Mouse (Mus musculus) forebrain, embryonic 15.5 days (tissue): ENCODE results near the gene Tmprss11c. TPM values are rescaled to one million over a fixed set of nuclear protein-coding genes. Genes with fewer than 3 reads are reported as not detected.

Experiments used
- ATAC-seq: fragments of 200-750 bp; cut with Nextera tagmentation; replicated peaks from 2 replicates; pipeline ENCODE4 v1.8.0; 2017; ENCODE audit warnings: mild to moderate bottlenecking, moderate TSS enrichment, moderate library complexity
- H3K27ac ChIP-seq: fragments of 300-500 bp; sonication (generic); replicated peaks from 2 replicates; pipeline ENCODE4 v1.5.1; 2015; ENCODE audit warnings: mild to moderate bottlenecking, inconsistent platforms
- H3K27me3 ChIP-seq: fragments of 300-500 bp; sonication (generic); 2 replicates; pipeline ENCODE4 v1.6.1; 2015; ENCODE audit warnings: inconsistent platforms
- H3K36me3 ChIP-seq: fragments of 300-500 bp; sonication (generic); 2 replicates; pipeline ENCODE4 v1.6.1; 2015; ENCODE audit warnings: mild to moderate bottlenecking, inconsistent platforms
- H3K4me1 ChIP-seq: fragments of 300-500 bp; sonication (generic); 2 replicates; pipeline ENCODE4 v1.6.1; 2015; ENCODE audit warnings: inconsistent platforms
- H3K4me2 ChIP-seq: fragments of 300-500 bp; sonication (generic); replicated peaks from 2 replicates; pipeline ENCODE4 v1.6.1; 2015; ENCODE audit warnings: mild to moderate bottlenecking, inconsistent platforms
- H3K4me3 ChIP-seq: fragments of 300-500 bp; sonication (generic); 2 replicates; pipeline ENCODE4 v1.5.1; 2015; ENCODE audit warnings: mild to moderate bottlenecking, inconsistent platforms
- H3K9ac ChIP-seq: fragments of 300-500 bp; sonication (generic); replicated peaks from 2 replicates; pipeline ENCODE4 v1.6.1; 2015; ENCODE audit warnings: mild to moderate bottlenecking, inconsistent platforms
- H3K9me3 ChIP-seq: fragments of 300-500 bp; sonication (generic); 2 replicates; pipeline ENCODE4 v1.6.1; 2016; ENCODE audit warnings: inconsistent platforms
- WGBS: fragments of 180-500 bp; shearing (Covaris S2); methylation state at CpG from one replicate; pipeline ENCODE4 v1.1.7; 2015; ENCODE audit warnings: mixed read lengths; 5-methylcytosine and 5-hydroxymethylcytosine counted together
- polyA plus RNA-seq: library from polyadenylated mRNA; unstranded; fragments of >200 nt; fragmentation: Nextera tagmentation; extraction: Ambion mirVana; gene quantifications from 2 replicates; pipeline ENCODE4 v1.2.1, GENCODE M21; 2015

The Tmprss11c gene
- polyA plus RNA-seq, 1 experiment from 2014 or later = not detected

DNA sequence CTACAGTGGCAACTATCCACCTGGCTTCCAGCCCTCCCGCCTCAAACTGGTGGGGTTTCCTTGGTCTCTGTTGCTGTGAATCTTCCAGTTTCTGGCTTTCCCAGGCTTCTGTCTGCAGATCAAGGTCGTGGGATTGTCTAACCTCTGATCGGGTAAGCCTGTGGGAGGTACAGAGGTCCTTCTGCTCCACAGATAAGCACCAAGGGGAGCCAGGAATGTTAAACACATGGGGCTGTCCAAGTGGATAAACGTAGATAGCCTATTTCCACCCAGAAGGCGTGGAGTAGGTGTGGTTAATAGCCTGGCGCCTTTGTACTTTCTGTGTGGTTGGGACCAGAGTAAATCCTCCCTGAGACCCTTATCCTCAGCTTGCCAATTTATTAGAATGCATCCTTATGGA, 101.7 kb downstream of the Tmprss11c start:
- WGBS = 83% methylated on average over 6 of the region's 6 CpGs
- H3K27ac ChIP-seq = no peak overlapping the region
- H3K27me3 ChIP-seq = no peaks in the 10 kb centered on the region
- H3K36me3 ChIP-seq = no peaks in the 10 kb centered on the region
- H3K4me3 ChIP-seq = no peak overlapping the region
- H3K9ac ChIP-seq = no peak overlapping the region
- H3K9me3 ChIP-seq = no peaks in the 10 kb centered on the region
- no peaks in the 10 kb centered on the region for H3K4me1 ChIP-seq
- H3K4me2 ChIP-seq = no peak overlapping the region
- ATAC-seq = 0 out of 2 replicates have a peak, but pooled peaks have one; percentile 18

Other genes with a start within 250 kb of the Tmprss11c start
- 44.7 and 46.8 TPM in 2 replicates for gene Cenpc1, start 223.7 kb downstream of the Tmprss11c start, polyA plus RNA-seq
- 0.25 and 0.38 TPM in 2 replicates for gene Stap1, start 217.6 kb downstream of the Tmprss11c start, polyA plus RNA-seq
- 15.3 and 15.6 TPM in 2 replicates for gene Uba6, start 116.5 kb downstream of the Tmprss11c start, polyA plus RNA-seq
- not detected in 2 replicates for gene Gnrhr, start 91.4 kb downstream of the Tmprss11c start, polyA plus RNA-seq
- gene Tmprss11d, start 84.1 kb upstream of the Tmprss11c start, polyA plus RNA-seq = not detected in 2 replicates
- gene Tmprss11a, start 179.7 kb upstream of the Tmprss11c start, polyA plus RNA-seq = not detected in 2 replicates
- not detected in 2 replicates for gene Tmprss11g, start 229.3 kb upstream of the Tmprss11c start, polyA plus RNA-seq